Mouse (Mus musculus): Measurements from ENCODE around the gene Ttc9c. TPM values are rescaled to one million over a fixed set of nuclear protein-coding genes. Genes with fewer than 3 reads are reported as not detected.
A peak's percentile ranks its signal among the peaks of the same experiment; 100 is the strongest.

Ttc9c gene
- polyA plus RNA-seq, 1 experiment from 2014 or later = 55.7 TPM

- Histone ChIP-seq H3K36me3 (ENCODE audit: insufficient read depth) (peaks cover 100% of the 10 kb centered on the region), H3K4me3 (ENCODE audit: low read depth, low read length) (no peak within 1 kb of the TSS), H3K9me3 (ENCODE audit: low read depth, low read length) (no peaks in the 10 kb centered on the region), H3K27me3 (ENCODE audit: insufficient read depth, low read length) (no peaks in the 10 kb centered on the region), H3K4me1 (ENCODE audit: insufficient read depth) (no peaks in the 10 kb centered on the region), H3K9ac (no peak within 1 kb of the TSS), H3K27ac (ENCODE audit: low read depth) (no peak within 1 kb of the TSS), H3K4me2 (no peak within 1 kb of the TSS)
- ATAC-seq (ENCODE audit: insufficient read depth) = no peak
- no peak for TF ChIP-seq CTCF (IDR thresholded peaks at IDR 0.05; ENCODE audit: low read depth)
- 88% methylated on average over 8 of the region's 8 CpGs for WGBS
- DNase-seq = peak; percentile 11
Observed at GRCm38 (mm10) chr19:8829660-8830059, 10.5 kb upstream of the Ttc9c start, which contains the start of gene AC129217.1. Gene AC129217.1, plus strand, starts transcription at chr19:8829773.

- Histone ChIP-seq H3K4me2 (peak overlapping the region; percentile 80), H3K27me3 (ENCODE audit: insufficient read depth, low read length) (no peaks in the 10 kb centered on the region), H3K4me3 (ENCODE audit: low read depth, low read length) (peak overlapping the region; percentile 100), H3K9me3 (ENCODE audit: low read depth, low read length) (no peaks in the 10 kb centered on the region), H3K9ac (peak overlapping the region; percentile 37), H3K4me1 (ENCODE audit: insufficient read depth) (peaks cover 10% of the 10 kb centered on the region), H3K36me3 (ENCODE audit: insufficient read depth) (peaks cover 52% of the 10 kb centered on the region), H3K27ac (ENCODE audit: low read depth) (no peak overlapping the region)
- DNase-seq (no peak), ATAC-seq (ENCODE audit: insufficient read depth) (no peak)
- 71% methylated on average over 8 of the region's 8 CpGs for WGBS
- TF ChIP-seq CTCF (IDR thresholded peaks at IDR 0.05; ENCODE audit: low read depth) = no peak
Observed at GRCm38 (mm10) chr19:8822696-8823095, 3.6 kb upstream of the Ttc9c start.

- no peak for ATAC-seq (ENCODE audit: insufficient read depth)
- peak overlapping the region; percentile 95 for H3K9ac ChIP-seq
- H3K27me3 ChIP-seq (ENCODE audit: insufficient read depth, low read length) = no peaks in the 10 kb centered on the region
- TF ChIP-seq CTCF (IDR thresholded peaks at IDR 0.05; ENCODE audit: low read depth) = no peak
- peak; percentile 39 for DNase-seq
- H3K36me3 ChIP-seq (ENCODE audit: insufficient read depth) = peaks cover 48% of the 10 kb centered on the region
- WGBS = under 1% methylated on average over 7 of the region's 7 CpGs
- H3K4me3 ChIP-seq (ENCODE audit: low read depth, low read length) = peak overlapping the region; percentile 100
- peak overlapping the region; percentile 100; the same call in 1 of the 2 replicates for H3K27ac ChIP-seq (ENCODE audit: low read depth)
- peak overlapping the region; percentile 80 for H3K4me2 ChIP-seq
- no peaks in the 10 kb centered on the region for H3K9me3 ChIP-seq (ENCODE audit: low read depth, low read length)
- H3K4me1 ChIP-seq (ENCODE audit: insufficient read depth) = peaks cover 16% of the 10 kb centered on the region
Observed at GRCm38 (mm10) chr19:8821146-8821545, 2.0 kb upstream of the Ttc9c start.

- H3K36me3 ChIP-seq (ENCODE audit: insufficient read depth) = peaks cover 48% of the 10 kb centered on the region
- H3K4me2 ChIP-seq = peak overlapping the region; percentile 80
- DNase-seq (no peak), ATAC-seq (ENCODE audit: insufficient read depth) (peak; percentile 18)
- no peaks in the 10 kb centered on the region for H3K27me3 ChIP-seq (ENCODE audit: insufficient read depth, low read length)
- H3K9ac ChIP-seq = peak overlapping the region; percentile 95
- H3K4me1 ChIP-seq (ENCODE audit: insufficient read depth) = peaks cover 16% of the 10 kb centered on the region
- H3K9me3 ChIP-seq (ENCODE audit: low read depth, low read length) = no peaks in the 10 kb centered on the region
- under 1% methylated on average over 46 of the region's 48 CpGs for WGBS
- no peak for TF ChIP-seq CTCF (IDR thresholded peaks at IDR 0.05; ENCODE audit: low read depth)
- peak overlapping the region; percentile 100 for H3K4me3 ChIP-seq (ENCODE audit: low read depth, low read length)
- peak overlapping the region; percentile 100 for H3K27ac ChIP-seq (ENCODE audit: low read depth)
Observed at GRCm38 (mm10) chr19:8820424-8820956, 1.4 kb upstream of the Ttc9c start.

GRCm38 (mm10) chr19:8819596-8820423 is 677 bp upstream of the Ttc9c start, which contains the start of gene Hnrnpul2:
Gene Hnrnpul2, plus strand, starts transcription at chr19:8820010.
- peak within 1 kb of the TSS; percentile 80 for H3K4me2 ChIP-seq
- H3K27ac ChIP-seq (ENCODE audit: low read depth) = peak within 1 kb of the TSS; percentile 100
- DNase-seq (peak; percentile 99), ATAC-seq (ENCODE audit: insufficient read depth) (peak; percentile 96)
- under 1% methylated on average over 83 of the region's 83 CpGs for WGBS
- peaks cover 48% of the 10 kb centered on the region for H3K36me3 ChIP-seq (ENCODE audit: insufficient read depth)
- H3K27me3 ChIP-seq (ENCODE audit: insufficient read depth, low read length) = no peaks in the 10 kb centered on the region
- no peak for TF ChIP-seq CTCF (IDR thresholded peaks at IDR 0.05; ENCODE audit: low read depth)
- H3K9me3 ChIP-seq (ENCODE audit: low read depth, low read length) = no peaks in the 10 kb centered on the region
- H3K4me3 ChIP-seq (ENCODE audit: low read depth, low read length) = peak within 1 kb of the TSS; percentile 100
- peak within 1 kb of the TSS; percentile 95 for H3K9ac ChIP-seq
- peaks cover 16% of the 10 kb centered on the region for H3K4me1 ChIP-seq (ENCODE audit: insufficient read depth)

- peaks cover 16% of the 10 kb centered on the region for H3K4me1 ChIP-seq (ENCODE audit: insufficient read depth)
- WGBS = 14% methylated on average over 14 of the region's 14 CpGs
- peaks cover 46% of the 10 kb centered on the region for H3K36me3 ChIP-seq (ENCODE audit: insufficient read depth)
- peak overlapping the region; percentile 80 for H3K4me2 ChIP-seq
- peak overlapping the region; percentile 100 for H3K4me3 ChIP-seq (ENCODE audit: low read depth, low read length)
- no peak for TF ChIP-seq CTCF (IDR thresholded peaks at IDR 0.05; ENCODE audit: low read depth)
- DNase-seq (no peak), ATAC-seq (ENCODE audit: insufficient read depth) (no peak)
- H3K9ac ChIP-seq = peak overlapping the region; percentile 56
- no peaks in the 10 kb centered on the region for H3K27me3 ChIP-seq (ENCODE audit: insufficient read depth, low read length)
- H3K27ac ChIP-seq (ENCODE audit: low read depth) = peak overlapping the region; percentile 100
- no peaks in the 10 kb centered on the region for H3K9me3 ChIP-seq (ENCODE audit: low read depth, low read length)
Observed at GRCm38 (mm10) chr19:8818301-8818798, 783 bp downstream of the Ttc9c start.

GRCm38 (mm10) chr19:8817001-8817400 is 2.1 kb downstream of the Ttc9c start:
- ATAC-seq (ENCODE audit: insufficient read depth) = no peak
- Histone ChIP-seq H3K4me1 (ENCODE audit: insufficient read depth) (peaks cover 13% of the 10 kb centered on the region), H3K4me3 (ENCODE audit: low read depth, low read length) (peak overlapping the region; percentile 100), H3K9ac (peak overlapping the region; percentile 3), H3K36me3 (ENCODE audit: insufficient read depth) (peaks cover 51% of the 10 kb centered on the region), H3K27me3 (ENCODE audit: insufficient read depth, low read length) (no peaks in the 10 kb centered on the region), H3K9me3 (ENCODE audit: low read depth, low read length) (no peaks in the 10 kb centered on the region), H3K4me2 (peak overlapping the region; percentile 80), H3K27ac (ENCODE audit: low read depth) (no peak overlapping the region)
- DNase-seq = no peak
- 71% methylated on average over 3 of the region's 3 CpGs for WGBS
- TF ChIP-seq CTCF (IDR thresholded peaks at IDR 0.05; ENCODE audit: low read depth) = no peak

Measured in lung, embryonic 14.5 days (tissue).